ENCODE assay signal across 8 mouse cellular contexts in genomic region chr19:37173331-37174115, GRCm38 (mm10). TPM values are rescaled to one million over a fixed set of nuclear protein-coding genes. Genes with fewer than 3 reads are reported as not detected.
DNase-seq lines count a peak whose midpoint lies in the region; ATAC-seq and TF ChIP-seq lines count a peak whose summit lies in the region.

No protein-coding gene starts in this region.

- peak overlapping the region; percentile 100 for H3K4me2 ChIP-seq in embryonic facial prominence, embryonic 14.5 days (ENCODE audit: low read depth, low read length)
- peak overlapping the region; percentile 100 for H3K4me2 ChIP-seq in intestine, postnatal 0 days (replicated peaks; ENCODE audit: low read depth)

- TF ChIP-seq CTCF in lung, adult 2 months (IDR thresholded peaks at IDR 0.05; ENCODE audit: insufficient read depth, low read length) = no peak
- TF ChIP-seq CTCF in intestine, postnatal 0 days (IDR thresholded peaks at IDR 0.05; ENCODE audit: low read depth) = no peak

- H3K36me3 ChIP-seq in embryonic facial prominence, embryonic 14.5 days (ENCODE audit: control insufficient read depth, insufficient read depth, low read length) = no peaks in the 10 kb centered on the region
- H3K36me3 ChIP-seq in intestine, postnatal 0 days (ENCODE audit: control insufficient read depth, insufficient read depth) = no peaks in the 10 kb centered on the region
- no peaks in the 10 kb centered on the region for H3K36me3 ChIP-seq in midbrain, embryonic 10.5 days

- no peaks in the 10 kb centered on the region for H3K9me3 ChIP-seq in embryonic facial prominence, embryonic 14.5 days (ENCODE audit: control insufficient read depth, low read length)
- H3K9me3 ChIP-seq in intestine, postnatal 0 days (ENCODE audit: control insufficient read depth) = no peaks in the 10 kb centered on the region
- H3K9me3 ChIP-seq in midbrain, embryonic 10.5 days (replicated peaks) = no peaks in the 10 kb centered on the region

- no peak for TF ChIP-seq POLR2A in lung, adult 2 months (IDR thresholded peaks at IDR 0.05; ENCODE audit: borderline replicate concordance, extremely low read depth, low read depth, low read length)

- peaks cover 38% of the 10 kb centered on the region for H3K27me3 ChIP-seq in embryonic facial prominence, embryonic 14.5 days (replicated peaks; ENCODE audit: control insufficient read depth, insufficient read depth, low read length)
- 0 out of 2 replicates have a peak, but pooled peaks cover 8% of the 10 kb centered on the region for H3K27me3 ChIP-seq in intestine, postnatal 0 days (replicated peaks; ENCODE audit: control insufficient read depth, insufficient read depth, low read length)
- H3K27me3 ChIP-seq in midbrain, embryonic 10.5 days (ENCODE audit: low read depth, poor library complexity, severe bottlenecking) = peaks cover 54% of the 10 kb centered on the region

- H3K4me3 ChIP-seq in lung, adult 2 months (replicated peaks; ENCODE audit: extremely low read depth, low read depth, low read length) = peak overlapping the region; percentile 51
- peak overlapping the region; percentile 68 for H3K4me3 ChIP-seq in embryonic facial prominence, embryonic 14.5 days (ENCODE audit: low read depth, low read length)
- peak overlapping the region; percentile 67 for H3K4me3 ChIP-seq in intestine, postnatal 0 days (ENCODE audit: low read depth, low read length)
- H3K4me3 ChIP-seq in midbrain, embryonic 10.5 days = peak overlapping the region; percentile 82

- peak overlapping the region; percentile 65 for H3K9ac ChIP-seq in embryonic facial prominence, embryonic 14.5 days (ENCODE audit: low read depth, low read length)
- H3K9ac ChIP-seq in intestine, postnatal 0 days (ENCODE audit: low read depth, low read length) = no peak overlapping the region

- no peak for ATAC-seq in embryonic facial prominence, embryonic 14.5 days (ENCODE audit: low read depth)
- no peak for ATAC-seq in intestine, postnatal 0 days

- peaks cover 6% of the 10 kb centered on the region for H3K4me1 ChIP-seq in lung, adult 2 months (ENCODE audit: control insufficient read depth, insufficient read depth, low read length)
- H3K4me1 ChIP-seq in embryonic facial prominence, embryonic 14.5 days (ENCODE audit: control insufficient read depth, insufficient read depth, low read length) = peaks cover 8% of the 10 kb centered on the region
- no peaks in the 10 kb centered on the region for H3K4me1 ChIP-seq in intestine, postnatal 0 days (replicated peaks; ENCODE audit: control insufficient read depth, insufficient read depth, low read length)
- peaks cover 35% of the 10 kb centered on the region for H3K4me1 ChIP-seq in midbrain, embryonic 10.5 days

- no peak overlapping the region for H3K27ac ChIP-seq in embryonic facial prominence, embryonic 14.5 days (replicated peaks; ENCODE audit: low read depth, low read length)
- H3K27ac ChIP-seq in intestine, postnatal 0 days (ENCODE audit: low read depth, low read length) = no peak overlapping the region
- peak overlapping the region; percentile 79 for H3K27ac ChIP-seq in midbrain, embryonic 10.5 days (replicated peaks)

- WGBS in lung, adult 2 months = 43% methylated on average over 20 of the region's 20 CpGs
- WGBS in embryonic facial prominence, embryonic 14.5 days = 30% methylated on average over 20 of the region's 20 CpGs
- WGBS in intestine, postnatal 0 days = 25% methylated on average over 20 of the region's 20 CpGs
- 28% methylated on average over 20 of the region's 20 CpGs for WGBS in midbrain, embryonic 10.5 days

- no peak for DNase-seq in lung, adult 2 months
- no peak for DNase-seq in lung, postnatal 4 days
- no peak for DNase-seq in embryonic facial prominence, embryonic 14.5 days (ENCODE audit: low spot score)
- no peak for DNase-seq in midbrain, embryonic 10.5 days (ENCODE audit: low spot score)
- no peak for DNase-seq in ovary, postnatal 36 days (ENCODE audit: low spot score)
- DNase-seq in left cerebral cortex, postnatal 14 days (ENCODE audit: low spot score in 2 of 2) = no peak
- DNase-seq in adipocyte (ENCODE audit: low spot score) = no peak

- intact Hi-C loops in left cerebral cortex, postnatal 14 days (cut with DNase I) = loop anchor here (1.0 kb wide), 1 partner anchor 35 kb away; the partner anchor contains the start of gene Cpeb3

RNA-seq across cellular contexts. Expression of gene March5, which starts 33.8 kb away (rescaled TPM):
- polyA plus RNA-seq in lung, adult 2 months (2012; rRNA removed) = 26.6 and 28.8 TPM in 2 replicates
- 96.0 and 102 TPM in 2 replicates for polyA plus RNA-seq in embryonic facial prominence, embryonic 14.5 days (2014; fragmentation: Nextera tagmentation; extraction: Ambion mirVana)
- 44.9 and 45.6 TPM in 2 replicates for polyA plus RNA-seq in intestine, postnatal 0 days (2015; fragmentation: Nextera tagmentation; extraction: Ambion mirVana)
- polyA plus RNA-seq in midbrain, embryonic 10.5 days (2016; fragmentation: Nextera tagmentation; extraction: Ambion mirVana) = 111 and 115 TPM in 2 replicates
- total RNA-seq in left cerebral cortex, postnatal 14 days (2021) = 10 to 100 TPM; 89.1 to 94.1 TPM

RNA-seq across cellular contexts. Expression of gene Cpeb3, which starts 34.9 kb away (rescaled TPM):
- polyA plus RNA-seq in lung, adult 2 months (2012; rRNA removed) = 6.8 and 11.5 TPM in 2 replicates
- 1.5 and 1.9 TPM in 2 replicates for polyA plus RNA-seq in embryonic facial prominence, embryonic 14.5 days (2014; fragmentation: Nextera tagmentation; extraction: Ambion mirVana)
- polyA plus RNA-seq in intestine, postnatal 0 days (2015; fragmentation: Nextera tagmentation; extraction: Ambion mirVana) = 1.6 TPM in 2 replicates
- polyA plus RNA-seq in midbrain, embryonic 10.5 days (2016; fragmentation: Nextera tagmentation; extraction: Ambion mirVana) = 1.2 and 2.0 TPM in 2 replicates
- total RNA-seq in left cerebral cortex, postnatal 14 days (2021) = 10 to 100 TPM; 68.8 to 69.3 TPM
